Mouse (Mus musculus) spleen, adult 2 months (tissue): ENCODE measurements around the gene Klhl29.

ENCODE experiments used
- CTCF ChIP-seq: fragments of 200-500 bp; IDR thresholded peaks from 2 replicates; pipeline ENCODE4 v1.5.1; 2011; ENCODE audit warnings: mild to moderate bottlenecking, inconsistent platforms; ENCODE audit not compliant: insufficient read depth, insufficient read length, insufficient replicate concordance; ENCODE audit errors: extremely low read depth
- POLR2A ChIP-seq: fragments of 200-500 bp; IDR thresholded peaks from 2 replicates; pipeline ENCODE4 v1.6.1; 2011; ENCODE audit warnings: low read depth, low read length, inconsistent platforms

GRCm38 (mm10) chr12:5411346-5411745, 35.9 kb upstream of the Klhl29 start:
- TF ChIP-seq POLR2A (no peak), CTCF (no peak)
